Comparison of ENCODE assay signal across 18 mouse cellular contexts in the genomic region with DNA sequence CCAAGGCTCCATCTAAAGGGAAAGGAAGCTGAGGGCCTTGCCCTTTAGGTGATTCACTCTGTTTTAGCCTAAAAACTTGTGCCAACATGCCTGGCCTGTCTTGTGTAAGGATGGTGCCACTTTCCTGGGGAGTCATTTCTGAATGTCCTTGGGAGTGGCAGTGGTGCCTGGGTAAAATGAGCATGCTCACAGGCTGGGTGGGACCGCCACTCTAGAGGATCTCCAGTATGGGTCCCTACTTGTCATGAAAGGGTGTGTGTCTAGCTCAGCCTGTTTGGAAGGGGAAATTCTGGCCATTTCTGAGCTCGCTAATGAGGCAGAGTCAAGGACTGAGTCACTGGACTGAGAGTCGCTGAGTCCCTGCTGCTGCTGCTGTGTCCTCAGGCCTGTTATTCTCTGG. TPM values are rescaled to one million over a fixed set of nuclear protein-coding genes. Genes with fewer than 3 reads are reported as not detected.
DNase-seq lines count a peak whose midpoint lies in the region; ATAC-seq and TF ChIP-seq lines count a peak whose summit lies in the region.
"Had no signal": no experiment of that assay in that cellular context is flagged by ENCODE, and none has a peak within 500 bp of the region (broad histone marks: within the 10 kb centered on the region; RNA-seq: fewer than 3 reads in every experiment).

No protein-coding gene starts in this region.

- in situ Hi-C loops in CH12.LX (cut with MboI; ENCODE audit: low pct_ligation_motif_present, low pct_unique_long_range_greater_than_20kb, low sequenced_read_pairs) = no loop called here

- H3K79me2 ChIP-seq in CH12.LX (replicated peaks; ENCODE audit: control insufficient read depth, extremely low read depth, insufficient read depth, poor library complexity, severe bottlenecking) (no peaks in the 10 kb centered on the region), myocyte (ENCODE audit: control insufficient read depth, insufficient read depth) (no peaks in the 10 kb centered on the region)

- no peak overlapping the region for H3K4me3 ChIP-seq in hindbrain, embryonic 10.5 days
- H3K4me3 ChIP-seq in hindbrain, embryonic 13.5 days = no peak overlapping the region
- H3K4me3 ChIP-seq in CH12.LX (replicated peaks in 1 of 3; ENCODE audit: low read depth in 2 of 3, low read length in 2 of 3, poor library complexity in 1 of 3) (no peak overlapping the region), myocyte (no peak overlapping the region)
- H3K4me3 ChIP-seq: embryonic facial prominence, embryonic 13.5 days; forebrain, embryonic 15.5 days; hindbrain, embryonic 12.5 days had no signal

- no peak overlapping the region for H3K4me2 ChIP-seq in hindbrain, embryonic 13.5 days
- H3K4me2 ChIP-seq in CH12.LX (ENCODE audit: insufficient read depth, low read depth, poor library complexity, severe bottlenecking) (no peak overlapping the region), myocyte (ENCODE audit: low read depth) (peak overlapping the region; percentile 21)
- H3K4me2 ChIP-seq: embryonic facial prominence, embryonic 13.5 days; forebrain, embryonic 15.5 days; heart, embryonic 11.5 days; hindbrain, embryonic 12.5 days had no signal

- 0 out of 2 replicates have a peak overlapping the region, but pooled peaks have one; percentile 3 for H3K27ac ChIP-seq in hindbrain, embryonic 10.5 days
- no peak overlapping the region for H3K27ac ChIP-seq in hindbrain, embryonic 13.5 days
- no peak overlapping the region for H3K27ac ChIP-seq in CH12.LX (ENCODE audit: insufficient read depth, low read depth)
- H3K27ac ChIP-seq: embryonic facial prominence, embryonic 13.5 days; forebrain, embryonic 15.5 days; hindbrain, embryonic 12.5 days had no signal

- no peak for TF ChIP-seq CTCF in CH12.LX (conservative IDR thresholded peaks at IDR 0.05 in 1 of 2, IDR thresholded peaks at IDR 0.05 in 1 of 2; ENCODE audit: low read depth in 2 of 2, low read length in 2 of 2)

- H3K9me3 ChIP-seq in hindbrain, embryonic 10.5 days = no peaks in the 10 kb centered on the region
- H3K9me3 ChIP-seq in hindbrain, embryonic 13.5 days = no peaks in the 10 kb centered on the region
- H3K9me3 ChIP-seq in CH12.LX (replicated peaks; ENCODE audit: low read length) = no peaks in the 10 kb centered on the region
- H3K9me3 ChIP-seq: embryonic facial prominence, embryonic 13.5 days; forebrain, embryonic 15.5 days; hindbrain, embryonic 12.5 days had no signal

- H3K4me1 ChIP-seq in hindbrain, embryonic 10.5 days (replicated peaks) = peaks cover 29% of the 10 kb centered on the region
- H3K4me1 ChIP-seq in hindbrain, embryonic 13.5 days (replicated peaks) = peaks cover 16% of the 10 kb centered on the region
- peaks cover 13 to 16% of the 10 kb centered on the region in 2 experiments for H3K4me1 ChIP-seq in CH12.LX (ENCODE audit: control insufficient read depth in 1 of 2, insufficient read depth in 2 of 2)
- H3K4me1 ChIP-seq: forebrain, embryonic 15.5 days had no signal

- no peaks in the 10 kb centered on the region for H3K36me3 ChIP-seq in hindbrain, embryonic 10.5 days
- no peaks in the 10 kb centered on the region for H3K36me3 ChIP-seq in hindbrain, embryonic 13.5 days
- no peaks in the 10 kb centered on the region for H3K36me3 ChIP-seq in CH12.LX (replicated peaks in 1 of 2; ENCODE audit: control insufficient read depth in 1 of 2, insufficient read depth in 1 of 2, low read length in 1 of 2)
- no peaks in the 10 kb centered on the region for H3K36me3 ChIP-seq in myocyte (ENCODE audit: control insufficient read depth, insufficient read depth)
- H3K36me3 ChIP-seq: embryonic facial prominence, embryonic 13.5 days; forebrain, embryonic 15.5 days; hindbrain, embryonic 12.5 days had no signal

- dilution Hi-C loops in CH12.LX (cut with MboI; ENCODE audit: extremely low pct_ligation_motif_present, extremely low pct_unique_long_range_greater_than_20kb, low sequenced_read_pairs) = no loop called here

- TF ChIP-seq RAD21 in CH12.LX (IDR thresholded peaks at IDR 0.05; ENCODE audit: low read depth, low read length) = no peak

- TF ChIP-seq POLR2A in CH12.LX (IDR thresholded peaks at IDR 0.05; ENCODE audit: low read depth, low read length) (no peak), myocyte (IDR thresholded peaks at IDR 0.05; ENCODE audit: insufficient read length, low read depth) (no peak)

- no peak overlapping the region for H3K9ac ChIP-seq in hindbrain, embryonic 13.5 days
- no peak overlapping the region for H3K9ac ChIP-seq in CH12.LX (ENCODE audit: insufficient read depth, low read depth)
- H3K9ac ChIP-seq: embryonic facial prominence, embryonic 13.5 days; forebrain, embryonic 15.5 days; hindbrain, embryonic 12.5 days had no signal

- H3ac ChIP-seq in myocyte (ENCODE audit: control insufficient read depth, insufficient read length) = no peak overlapping the region

- no peak for ATAC-seq in hindbrain, embryonic 13.5 days (ENCODE audit: low FRiP score)
- ATAC-seq: forebrain, embryonic 15.5 days had no signal

- peaks cover 14% of the 10 kb centered on the region; the same call in 1 of the 2 replicates for H3K27me3 ChIP-seq in hindbrain, embryonic 10.5 days (ENCODE audit: insufficient read depth, poor library complexity, severe bottlenecking)
- H3K27me3 ChIP-seq in hindbrain, embryonic 13.5 days = peaks cover 9% of the 10 kb centered on the region
- H3K27me3 ChIP-seq in CH12.LX (replicated peaks) = peaks cover 48% of the 10 kb centered on the region
- no peaks in the 10 kb centered on the region for H3K27me3 ChIP-seq in myocyte (ENCODE audit: control insufficient read depth, insufficient read depth, insufficient read length)
- H3K27me3 ChIP-seq: forebrain, embryonic 15.5 days had no signal

- DNase-seq in hindbrain, embryonic 10.5 days (ENCODE audit: low spot score) = no peak
- DNase-seq in CH12.LX (ENCODE audit: extremely low read depth) = no peak
- DNase-seq in adrenal gland, postnatal 14 days = peak; percentile 67
- no peak for DNase-seq in spleen, adult 12 weeks (ENCODE audit: low spot score)
- no peak for DNase-seq in frontal cortex, postnatal 25 days (ENCODE audit: low spot score in 2 of 2)
- DNase-seq: cerebellum, postnatal 14 days; gastrocnemius, postnatal 10 days; kidney, adult 8-10 months; liver; right cerebral cortex, postnatal 25 days; thymus, postnatal 4 days had no signal

- WGBS in hindbrain, embryonic 10.5 days = 71% methylated on average over 3 of the region's 3 CpGs
- WGBS in hindbrain, embryonic 13.5 days = 77% methylated on average over 3 of the region's 3 CpGs

- TF ChIP-seq EP300 in CH12.LX (IDR thresholded peaks at IDR 0.05; ENCODE audit: low read length) = no peak

TF ChIP-seq in CH12.LX, 34 proteins besides CTCF, POLR2A, EP300 and RAD21:
- TF ChIP-seq NRF1 (IDR thresholded peaks at IDR 0.05; ENCODE audit: low read depth, low read length) (0 out of 2 replicates have a peak, but pooled peaks have one; percentile 2), UBTF (IDR thresholded peaks at IDR 0.05; ENCODE audit: low read depth, low read length) (no peak), E2F4 (IDR thresholded peaks at IDR 0.05; ENCODE audit: insufficient replicate concordance, low read depth, low read length) (no peak)

TF ChIP-seq in myocyte, 11 proteins besides CTCF, POLR2A, EP300 and RAD21 (continues in another document):
- no peak for TF ChIP-seq TCF12 (IDR thresholded peaks at IDR 0.05; ENCODE audit: insufficient read depth, poor library complexity, severe bottlenecking)
- no peak for TF ChIP-seq MYOG (IDR thresholded peaks at IDR 0.05; ENCODE audit: control insufficient read depth in 1 of 3, insufficient read depth in 1 of 3, insufficient read length in 2 of 3, low read depth in 2 of 3)
- TF ChIP-seq MAX (IDR thresholded peaks at IDR 0.05; ENCODE audit: low read depth) = no peak

RNA-seq across cellular contexts. Expression of gene Mmp28, which starts 7.3 kb away (rescaled TPM):
- 1.1 and 1.3 TPM in 2 replicates for polyA plus RNA-seq in hindbrain, embryonic 10.5 days (2016; fragmentation: Nextera tagmentation; extraction: Ambion mirVana)
- 3.5 and 3.8 TPM in 2 replicates for polyA plus RNA-seq in hindbrain, embryonic 13.5 days (2015; fragmentation: Nextera tagmentation; extraction: Ambion mirVana)
- total RNA-seq in CH12.LX (2012; rRNA removed) (0.04 and 0.17 TPM in 2 replicates), CH12.LX (2014; rRNA removed) (not detected in 2 replicates)
- polyA plus RNA-seq in CH12.LX (2012; ENCODE audit: insufficient read length, low read depth) (not detected in 2 replicates), myocyte (2012; fragmentation: generic; extraction: Trizol) (10.2 TPM)
- total RNA-seq in adrenal gland, postnatal 14 days (2021) = 7.4 and 8.3 TPM in 2 replicates

RNA-seq across cellular contexts. Expression of gene Taf15, which starts 17.3 kb away (rescaled TPM):
- 9.2 and 11.3 TPM in 2 replicates for polyA plus RNA-seq in hindbrain, embryonic 10.5 days (2016; fragmentation: Nextera tagmentation; extraction: Ambion mirVana)
- polyA plus RNA-seq in hindbrain, embryonic 13.5 days (2015; fragmentation: Nextera tagmentation; extraction: Ambion mirVana) = 14.7 and 16.4 TPM in 2 replicates
- total RNA-seq in CH12.LX (2012; rRNA removed) (60.4 and 69.8 TPM in 2 replicates), CH12.LX (2014; rRNA removed) (38.8 and 39.5 TPM in 2 replicates)
- polyA plus RNA-seq in CH12.LX (2012; ENCODE audit: insufficient read length, low read depth) (367 and 488 TPM in 2 replicates), myocyte (2012; fragmentation: generic; extraction: Trizol) (74.2 TPM)
- total RNA-seq in adrenal gland, postnatal 14 days (2021) = 66.3 and 72.1 TPM in 2 replicates

RNA-seq across cellular contexts. Expression of gene 1700020L24Rik, which starts 18.1 kb away (rescaled TPM):
- polyA plus RNA-seq in hindbrain, embryonic 10.5 days (2016; fragmentation: Nextera tagmentation; extraction: Ambion mirVana) = 0.97 TPM in 1 of 2 replicates, not detected in the other
- polyA plus RNA-seq in hindbrain, embryonic 13.5 days (2015; fragmentation: Nextera tagmentation; extraction: Ambion mirVana) = 0.48 TPM in 1 of 2 replicates, not detected in the other
- total RNA-seq in CH12.LX (2012; rRNA removed) (0.21 and 0.55 TPM in 2 replicates), CH12.LX (2014; rRNA removed) (not detected in 2 replicates)
- polyA plus RNA-seq in CH12.LX (2012; ENCODE audit: insufficient read length, low read depth) (0.34 and 0.40 TPM in 2 replicates), myocyte (2012; fragmentation: generic; extraction: Trizol) (12.0 TPM)
- 0.37 and 0.75 TPM in 2 replicates for total RNA-seq in adrenal gland, postnatal 14 days (2021)
- polyA plus RNA-seq: lung, embryonic 16.5 days had no signal

RNA-seq across cellular contexts. Expression of gene Gas2l2, which starts 26.4 kb away (rescaled TPM):
- 0.27 and 0.39 TPM in 2 replicates for polyA plus RNA-seq in hindbrain, embryonic 10.5 days (2016; fragmentation: Nextera tagmentation; extraction: Ambion mirVana)
- polyA plus RNA-seq in hindbrain, embryonic 13.5 days (2015; fragmentation: Nextera tagmentation; extraction: Ambion mirVana) = 0.43 and 1.4 TPM in 2 replicates
- not detected in 2 replicates for total RNA-seq in CH12.LX (2012; rRNA removed)
- total RNA-seq in CH12.LX (2014; rRNA removed) = not detected in 2 replicates
- polyA plus RNA-seq in CH12.LX (2012; ENCODE audit: insufficient read length, low read depth) = not detected in 2 replicates
- total RNA-seq in adrenal gland, postnatal 14 days (2021) = not detected in 2 replicates
- polyA plus RNA-seq in myocyte (2012; fragmentation: generic; extraction: Trizol) = not detected
- total RNA-seq: gastrocnemius, postnatal 10 days had no signal

RNA-seq across cellular contexts. Expression of gene Rasl10b, which starts 46.7 kb away (rescaled TPM):
- 4.3 and 11.1 TPM in 2 replicates for polyA plus RNA-seq in hindbrain, embryonic 10.5 days (2016; fragmentation: Nextera tagmentation; extraction: Ambion mirVana)
- 22.2 and 22.5 TPM in 2 replicates for polyA plus RNA-seq in hindbrain, embryonic 13.5 days (2015; fragmentation: Nextera tagmentation; extraction: Ambion mirVana)
- total RNA-seq in CH12.LX (2012; rRNA removed) = 0.21 and 0.42 TPM in 2 replicates
- not detected in 2 replicates for total RNA-seq in CH12.LX (2014; rRNA removed)
- polyA plus RNA-seq in CH12.LX (2012; ENCODE audit: insufficient read length, low read depth) = 0.08 TPM in 1 of 2 replicates, not detected in the other
- 10.2 and 10.3 TPM in 2 replicates for total RNA-seq in adrenal gland, postnatal 14 days (2021)
- polyA plus RNA-seq in myocyte (2012; fragmentation: generic; extraction: Trizol) = 0.36 TPM
